Comparison of ENCODE assay signal across 14 mouse cellular contexts in the genomic region with DNA sequence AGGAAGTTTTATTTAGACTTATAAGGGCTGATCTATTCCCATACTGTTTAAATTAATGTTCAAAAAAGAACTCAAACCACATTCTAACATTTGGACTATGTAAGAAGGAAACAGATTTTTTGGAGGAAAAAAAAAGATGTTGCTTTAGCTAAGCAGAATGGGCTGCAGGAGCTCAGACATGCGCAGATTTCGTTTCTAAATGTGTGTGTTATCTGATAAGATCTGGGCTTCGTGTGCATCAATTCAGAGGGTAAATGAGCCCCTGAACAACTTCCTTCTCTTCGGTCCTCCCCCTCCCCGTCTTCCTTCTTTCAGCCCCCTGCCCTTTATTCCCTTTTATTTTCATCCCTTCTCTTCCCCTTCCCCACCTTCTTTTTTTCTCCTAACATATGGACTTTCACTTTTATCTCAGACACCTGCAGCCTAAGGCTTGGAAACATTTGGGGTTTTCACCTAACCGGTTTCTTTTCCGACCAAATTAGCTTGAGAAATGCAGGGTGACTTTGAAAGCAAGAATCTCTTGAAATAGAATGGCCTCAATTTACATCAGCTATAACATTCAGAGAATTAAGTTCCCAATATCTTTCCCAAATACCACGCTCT.
DNase-seq lines count a peak whose midpoint lies in the region; ATAC-seq and TF ChIP-seq lines count a peak whose summit lies in the region.
"Had no signal": no experiment of that assay in that cellular context is flagged by ENCODE, and none has a peak within 500 bp of the region (broad histone marks: within the 10 kb centered on the region; RNA-seq: fewer than 3 reads in every experiment).

No protein-coding gene starts in this region.

- 48% methylated on average over 8 of the region's 8 CpGs for WGBS in limb, embryonic 13.5 days
- WGBS in limb, embryonic 10.5 days: 73% methylated on average over 8 of the region's 8 CpGs
- WGBS in midbrain, embryonic 13.5 days: 78% methylated on average over 8 of the region's 8 CpGs

- no peak for ATAC-seq in limb, embryonic 13.5 days (ENCODE audit: low FRiP score, low read depth)
- ATAC-seq in midbrain, embryonic 13.5 days: no peak
- ATAC-seq: Patski had no signal

- no peak overlapping the region for H3K27ac ChIP-seq in limb, embryonic 13.5 days
- H3K27ac ChIP-seq in limb, embryonic 10.5 days: no peak overlapping the region
- peak overlapping the region; percentile 78 for H3K27ac ChIP-seq in left cerebral cortex, adult 2 months
- H3K27ac ChIP-seq in midbrain, embryonic 13.5 days: no peak overlapping the region

- H3K27me3 ChIP-seq in limb, embryonic 13.5 days: no peaks in the 10 kb centered on the region
- H3K27me3 ChIP-seq in limb, embryonic 10.5 days (ENCODE audit: low read depth, poor library complexity, severe bottlenecking): no peaks in the 10 kb centered on the region
- no peaks in the 10 kb centered on the region for H3K27me3 ChIP-seq in midbrain, embryonic 13.5 days
- H3K27me3 ChIP-seq: Patski had no signal

- H3K4me2 ChIP-seq in limb, embryonic 13.5 days (replicated peaks): 0 out of 2 replicates have a peak overlapping the region, but pooled peaks have one; percentile 9
- no peak overlapping the region for H3K4me2 ChIP-seq in midbrain, embryonic 13.5 days (replicated peaks)
- H3K4me2 ChIP-seq: heart, embryonic 11.5 days; lung, embryonic 14.5 days had no signal

- no peak for TF ChIP-seq CTCF in left cerebral cortex, adult 2 months (IDR thresholded peaks at IDR 0.05)

- DNase-seq in limb, embryonic 10.5 days (ENCODE audit: low spot score): no peak
- DNase-seq in brain, adult 2 months (ENCODE audit: low read depth, low spot score): peak; percentile 72
- no peak for DNase-seq in left cerebral cortex, adult 2 months (ENCODE audit: extremely low spot score in 1 of 2, low spot score in 2 of 2)
- peak; percentile 61 for DNase-seq in thymus, postnatal 25 days
- DNase-seq in B cell, adult 2 months: no peak
- DNase-seq: cerebellum, adult 2 months; gastrocnemius, postnatal 10 days; heart, postnatal 4 days; liver; lung, embryonic 14.5 days had no signal

- H3K9ac ChIP-seq in limb, embryonic 13.5 days: no peak overlapping the region
- no peak overlapping the region for H3K9ac ChIP-seq in midbrain, embryonic 13.5 days (replicated peaks)
- H3K9ac ChIP-seq: lung, embryonic 14.5 days had no signal

- H3K4me3 ChIP-seq in limb, embryonic 13.5 days: no peak overlapping the region
- no peak overlapping the region for H3K4me3 ChIP-seq in limb, embryonic 10.5 days
- no peak overlapping the region for H3K4me3 ChIP-seq in left cerebral cortex, adult 2 months
- H3K4me3 ChIP-seq in midbrain, embryonic 13.5 days (replicated peaks): no peak overlapping the region

- H3K4me1 ChIP-seq in limb, embryonic 13.5 days: peaks cover 15% of the 10 kb centered on the region
- H3K4me1 ChIP-seq in limb, embryonic 10.5 days: no peaks in the 10 kb centered on the region
- no peaks in the 10 kb centered on the region for H3K4me1 ChIP-seq in midbrain, embryonic 13.5 days (replicated peaks)

- intact Hi-C loops in left cerebral cortex, adult 2 months (cut with DNase I): no loop called here

- no peaks in the 10 kb centered on the region for H3K36me3 ChIP-seq in limb, embryonic 13.5 days
- H3K36me3 ChIP-seq in limb, embryonic 10.5 days: no peaks in the 10 kb centered on the region
- no peaks in the 10 kb centered on the region for H3K36me3 ChIP-seq in midbrain, embryonic 13.5 days

- no peaks in the 10 kb centered on the region for H3K9me3 ChIP-seq in limb, embryonic 13.5 days
- H3K9me3 ChIP-seq in limb, embryonic 10.5 days (replicated peaks): no peaks in the 10 kb centered on the region
- H3K9me3 ChIP-seq in midbrain, embryonic 13.5 days: no peaks in the 10 kb centered on the region

Comparison
In these comparisons a context has a peak if more than half of its experiments do, and no peak if none do; other contexts are left out.
1. DNase-seq: peak in brain, adult 2 months (single experiment) and thymus, postnatal 25 days (single experiment); none in limb, embryonic 10.5 days (single experiment), left cerebral cortex, adult 2 months (0 of 2) and B cell, adult 2 months (0 of 2).